Mouse (Mus musculus) fibroblast of lung, adult 2 months (primary cell): ENCODE data around the gene Rplp2.
"Not testable (repeated sequence)": the region's sequence is repeated elsewhere in the genome, so short reads cannot be mapped to it uniquely, and the experiment has no call there.

ENCODE experiments used
- DNase-seq: peaks from one replicate; pipeline ENCODE4 v3.0.0-alpha.2; 2011; ENCODE audit warnings: low read depth

Rplp2 gene

DNA sequence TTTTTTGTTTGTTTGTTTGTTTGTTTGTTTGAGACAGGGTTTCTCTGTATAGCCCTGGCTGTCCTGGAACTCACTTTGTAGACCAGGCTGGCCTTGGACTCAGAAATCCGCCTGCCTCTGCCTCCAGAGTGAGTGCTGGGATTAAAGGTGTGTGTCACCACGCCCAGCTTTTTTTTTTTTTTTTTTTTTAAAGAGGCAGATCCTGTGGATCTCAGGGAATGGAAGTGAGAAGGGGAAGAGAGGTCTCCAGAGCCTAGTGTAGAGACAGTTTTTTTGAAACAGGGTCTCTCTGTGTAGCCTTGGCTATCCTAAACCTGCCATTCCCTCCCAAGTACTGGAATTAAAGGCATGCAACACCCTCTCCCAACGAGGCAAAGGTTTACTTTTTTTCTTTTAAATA lies 796 bp upstream of the Rplp2 start:
- DNase-seq = not testable (repeated sequence)

DNA sequence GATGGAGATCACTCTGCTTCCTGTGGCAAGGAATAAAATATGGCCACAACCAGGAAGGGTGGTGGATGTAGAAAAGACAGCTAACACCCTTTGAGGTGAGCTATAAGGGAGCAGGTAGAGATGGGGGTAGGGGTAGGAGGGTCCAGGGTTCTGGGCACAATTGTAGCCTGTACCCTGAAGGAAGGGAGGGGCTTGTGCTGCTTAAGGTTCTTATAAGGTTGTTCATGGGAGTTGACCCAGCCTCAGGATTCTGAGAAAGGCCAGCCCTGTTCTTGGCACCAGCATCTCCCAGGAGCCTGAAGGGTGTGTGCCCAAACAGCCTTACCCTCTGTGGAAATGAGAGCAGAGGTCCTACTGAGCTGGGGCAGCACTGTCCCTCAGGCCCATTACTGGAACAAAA lies 4.8 kb downstream of the Rplp2 start:
- no peak for DNase-seq

DNA sequence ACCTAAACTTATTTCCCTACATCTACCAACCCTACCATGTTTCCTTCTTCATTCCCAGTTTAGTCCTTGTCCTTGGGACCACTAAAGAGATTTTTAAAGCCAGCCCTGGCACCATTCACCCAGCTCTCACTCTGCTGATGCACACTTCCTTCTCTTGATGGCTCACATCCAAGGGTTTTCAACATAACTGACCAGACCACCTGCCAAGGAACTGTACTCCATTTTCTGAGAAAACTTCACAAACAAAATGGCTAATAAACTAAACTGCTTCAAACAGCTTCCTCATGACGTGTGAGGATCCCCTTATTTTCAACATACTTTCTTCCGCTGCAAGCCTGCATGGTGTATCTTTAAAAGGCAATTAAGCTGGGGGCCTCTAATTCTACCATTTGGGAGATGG lies 6.5 kb downstream of the Rplp2 start:
- DNase-seq = no peak

DNA sequence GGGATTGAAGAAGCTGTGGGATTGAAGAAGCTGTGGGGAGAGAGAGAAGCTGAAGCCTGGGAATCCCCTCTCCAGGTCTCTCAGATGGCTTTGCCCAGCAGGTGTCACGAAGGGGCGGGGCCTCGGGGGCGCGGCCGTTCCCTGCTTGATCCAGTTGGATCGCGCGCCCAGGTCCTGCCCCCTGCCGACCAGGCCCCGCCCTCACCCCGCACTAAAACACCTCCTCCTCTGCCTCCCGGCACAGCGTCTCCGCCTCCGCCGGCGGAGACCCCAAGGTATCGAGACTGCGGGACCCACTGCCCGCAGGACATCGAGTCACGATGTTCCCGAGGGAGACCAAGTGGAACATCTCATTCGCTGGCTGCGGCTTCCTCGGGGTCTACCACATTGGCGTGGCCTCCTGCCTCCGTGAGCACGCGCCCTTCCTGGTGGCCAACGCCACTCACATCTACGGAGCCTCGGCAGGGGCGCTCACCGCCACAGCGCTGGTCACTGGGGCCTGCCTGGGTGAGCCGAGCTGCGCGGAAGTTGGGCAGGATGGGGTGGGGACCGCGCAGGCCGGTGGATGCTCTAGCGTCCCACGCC lies 7.9 kb downstream of the Rplp2 start, which contains the start of gene Pnpla2:
Gene Pnpla2, plus strand, starts transcription at position 232 of the 585 bp plus-strand sequence.
- no peak for DNase-seq

DNA sequence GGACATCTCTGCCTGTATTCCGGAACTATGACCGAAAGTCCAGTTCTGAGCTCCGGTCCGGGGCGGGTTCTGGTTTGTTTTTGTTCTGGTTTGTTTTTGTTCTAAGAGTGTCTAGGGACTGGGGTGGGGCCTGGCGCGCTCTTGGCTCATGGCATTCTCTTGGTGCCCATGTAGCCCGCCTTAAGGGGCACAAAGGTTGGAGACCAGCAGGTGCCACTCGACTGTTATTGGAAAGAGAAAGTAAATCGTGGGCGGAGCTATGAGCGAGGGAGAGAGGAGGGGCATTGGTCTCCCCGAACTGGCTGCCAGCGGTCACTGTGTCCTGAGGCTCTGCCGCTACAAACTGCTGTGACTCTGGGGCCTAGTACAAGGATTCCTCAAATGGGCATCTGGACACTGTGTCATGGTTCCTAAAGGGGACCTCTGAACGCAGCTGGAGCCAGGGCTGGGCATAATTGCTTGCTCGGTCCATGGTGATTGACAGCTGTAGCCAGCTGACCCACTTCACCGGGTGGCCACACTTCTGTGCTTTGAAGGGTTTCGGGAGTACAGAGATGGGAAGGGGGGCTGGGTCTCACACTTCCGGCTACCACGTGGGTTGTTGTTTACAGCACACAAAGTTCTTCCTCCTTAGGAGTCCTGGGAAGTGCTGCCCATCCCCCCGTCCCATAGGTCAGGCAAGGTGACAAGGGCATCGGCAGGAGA lies 8.6 kb downstream of the Rplp2 start:
- DNase-seq = no peak

DNA sequence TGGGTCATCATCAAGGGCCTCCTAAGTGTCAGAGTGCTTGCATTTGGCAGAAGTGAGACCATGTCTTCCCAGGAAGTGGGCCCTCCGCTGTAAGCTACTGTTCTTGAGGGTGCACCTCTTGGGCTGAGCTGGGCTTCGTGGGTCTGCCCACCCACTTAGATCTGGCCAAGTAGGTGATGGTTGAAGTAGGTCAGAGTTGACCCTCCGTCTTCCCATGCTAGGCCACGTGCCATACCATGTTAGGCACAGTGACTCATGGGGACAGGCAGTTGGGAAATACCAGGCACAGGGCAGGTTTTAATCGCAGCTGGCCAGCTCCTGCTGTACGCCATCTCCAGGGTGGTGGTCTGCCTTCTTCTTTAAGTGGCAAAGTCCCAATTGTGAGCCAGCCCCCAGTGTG lies 9.6 kb downstream of the Rplp2 start:
- DNase-seq = no peak

DNA sequence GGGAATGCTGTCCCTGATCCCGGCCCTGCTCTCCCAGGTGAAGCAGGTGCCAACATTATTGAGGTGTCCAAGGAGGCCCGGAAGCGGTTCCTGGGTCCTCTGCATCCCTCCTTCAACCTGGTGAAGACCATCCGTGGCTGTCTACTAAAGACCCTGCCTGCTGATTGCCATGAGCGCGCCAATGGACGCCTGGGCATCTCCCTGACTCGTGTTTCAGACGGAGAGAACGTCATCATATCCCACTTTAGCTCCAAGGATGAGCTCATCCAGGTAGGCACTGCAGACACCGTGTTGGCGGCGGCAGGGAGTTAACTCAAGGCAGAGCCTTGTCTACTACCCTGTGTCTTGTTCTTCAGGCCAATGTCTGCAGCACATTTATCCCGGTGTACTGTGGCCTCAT lies 10.1 kb downstream of the Rplp2 start:
- no peak for DNase-seq

DNA sequence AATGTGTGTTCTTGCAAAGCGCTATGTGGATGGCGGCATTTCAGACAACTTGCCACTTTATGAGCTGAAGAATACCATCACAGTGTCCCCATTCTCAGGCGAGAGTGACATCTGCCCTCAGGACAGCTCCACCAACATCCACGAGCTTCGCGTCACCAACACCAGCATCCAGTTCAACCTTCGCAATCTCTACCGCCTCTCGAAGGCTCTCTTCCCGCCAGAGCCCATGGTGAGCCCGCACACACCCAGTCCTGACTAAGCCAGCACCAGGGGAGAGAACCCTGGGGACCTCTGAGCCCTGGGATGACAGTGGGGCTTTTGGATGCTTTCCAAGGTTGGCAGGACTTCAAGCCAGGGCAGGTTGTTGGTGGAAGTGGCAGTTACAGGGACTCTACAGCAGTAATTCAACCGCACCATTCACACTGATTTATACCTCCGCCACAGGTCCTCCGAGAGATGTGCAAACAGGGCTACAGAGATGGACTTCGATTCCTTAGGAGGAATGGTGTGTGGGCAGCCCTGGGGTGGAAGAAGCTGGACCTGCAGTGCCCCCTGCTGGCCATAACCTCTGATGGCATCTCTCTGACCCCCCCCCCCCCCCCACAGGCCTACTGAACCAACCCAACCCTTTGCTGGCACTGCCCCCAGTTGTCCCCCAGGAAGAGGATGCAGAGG lies 11.0 kb downstream of the Rplp2 start:
- DNase-seq = no peak

DNA sequence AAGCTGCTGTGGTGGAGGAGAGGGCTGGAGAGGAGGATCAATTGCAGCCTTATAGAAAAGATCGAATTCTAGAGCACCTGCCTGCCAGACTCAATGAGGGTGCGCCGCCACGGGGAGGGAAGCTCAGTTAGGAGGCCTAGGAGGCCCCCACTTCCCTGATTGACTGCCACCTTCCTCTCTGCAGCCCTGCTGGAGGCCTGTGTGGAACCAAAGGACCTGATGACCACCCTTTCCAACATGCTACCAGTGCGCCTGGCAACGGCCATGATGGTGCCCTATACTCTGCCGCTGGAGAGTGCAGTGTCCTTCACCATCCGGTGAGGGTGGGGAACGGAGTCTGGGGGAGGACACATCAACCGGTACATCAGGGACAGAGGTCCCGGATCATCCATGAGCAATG lies 11.5 kb downstream of the Rplp2 start:
- DNase-seq = no peak

DNA sequence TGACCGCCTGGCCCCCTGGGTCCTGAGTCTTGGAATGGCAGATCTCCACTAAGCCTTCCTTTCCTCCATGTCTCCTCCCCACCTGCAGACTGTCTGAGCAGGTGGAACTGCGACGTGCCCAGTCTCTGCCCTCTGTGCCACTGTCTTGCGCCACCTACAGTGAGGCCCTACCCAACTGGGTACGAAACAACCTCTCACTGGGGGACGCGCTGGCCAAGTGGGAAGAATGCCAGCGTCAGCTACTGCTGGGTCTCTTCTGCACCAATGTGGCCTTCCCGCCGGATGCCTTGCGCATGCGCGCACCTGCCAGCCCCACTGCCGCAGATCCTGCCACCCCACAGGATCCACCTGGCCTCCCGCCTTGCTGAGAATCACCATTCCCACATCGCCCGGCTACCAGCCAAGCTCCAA lies 12.1 kb downstream of the Rplp2 start:
- no peak for DNase-seq

DNA sequence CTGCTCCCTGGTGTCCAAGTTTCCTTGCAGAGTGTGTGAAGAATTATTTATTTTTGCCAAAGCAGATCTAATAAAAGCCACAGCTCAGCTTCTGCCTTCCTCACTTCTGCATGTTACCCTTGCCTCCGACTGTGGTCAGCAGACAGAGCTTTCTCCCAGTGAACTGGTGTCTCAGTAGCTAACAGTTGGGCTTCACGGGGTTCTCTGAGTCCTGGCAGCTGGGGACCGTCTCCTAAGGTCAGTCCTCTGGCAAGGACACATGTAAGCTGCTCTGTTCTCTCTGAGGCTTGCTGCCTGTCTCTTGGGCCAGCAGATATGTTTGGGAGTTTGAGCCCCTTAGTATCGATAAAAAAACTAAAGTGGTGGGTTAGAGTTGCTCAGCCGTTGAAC lies 12.8 kb downstream of the Rplp2 start:
- no peak for DNase-seq

DNA sequence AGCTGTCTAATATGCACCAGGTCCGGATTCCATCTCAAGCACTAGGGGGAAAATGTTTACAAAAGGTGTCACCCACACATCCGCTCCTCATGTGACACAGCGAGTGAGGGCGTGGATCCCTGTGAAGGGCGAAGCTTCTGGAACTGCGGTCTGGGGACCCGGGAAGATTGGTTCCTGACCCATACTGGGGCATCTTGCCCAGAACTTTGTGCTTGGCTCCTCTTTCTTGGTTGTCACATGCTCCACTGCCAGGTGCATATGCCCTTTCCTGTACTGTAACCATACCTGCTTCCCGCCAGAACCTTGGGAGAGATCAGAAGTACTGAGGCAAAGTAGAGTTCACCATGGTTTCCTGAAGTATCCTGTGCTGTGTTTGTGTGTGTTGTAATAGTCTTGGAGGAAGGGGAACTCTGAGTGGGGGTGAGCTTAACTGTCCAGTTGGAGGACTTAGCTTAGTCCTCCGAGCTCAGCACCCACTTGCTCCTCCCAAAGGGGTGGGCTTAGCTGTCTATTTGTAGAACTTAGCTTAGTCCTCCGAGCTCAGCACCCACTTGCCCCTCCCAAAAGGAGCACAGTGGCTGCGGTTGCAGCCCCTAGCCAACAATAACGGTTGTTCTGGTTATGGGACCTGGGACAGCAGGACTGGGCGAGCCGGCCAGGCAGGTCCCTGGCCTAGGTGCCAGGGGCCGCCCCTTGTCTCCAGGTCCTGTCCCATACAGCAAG lies 13.4 kb downstream of the Rplp2 start, which contains the start of gene Cracr2b:
Gene Cracr2b, plus strand, starts transcription at position 704 of the 723 bp plus-strand sequence.
- no peak for DNase-seq

DNA sequence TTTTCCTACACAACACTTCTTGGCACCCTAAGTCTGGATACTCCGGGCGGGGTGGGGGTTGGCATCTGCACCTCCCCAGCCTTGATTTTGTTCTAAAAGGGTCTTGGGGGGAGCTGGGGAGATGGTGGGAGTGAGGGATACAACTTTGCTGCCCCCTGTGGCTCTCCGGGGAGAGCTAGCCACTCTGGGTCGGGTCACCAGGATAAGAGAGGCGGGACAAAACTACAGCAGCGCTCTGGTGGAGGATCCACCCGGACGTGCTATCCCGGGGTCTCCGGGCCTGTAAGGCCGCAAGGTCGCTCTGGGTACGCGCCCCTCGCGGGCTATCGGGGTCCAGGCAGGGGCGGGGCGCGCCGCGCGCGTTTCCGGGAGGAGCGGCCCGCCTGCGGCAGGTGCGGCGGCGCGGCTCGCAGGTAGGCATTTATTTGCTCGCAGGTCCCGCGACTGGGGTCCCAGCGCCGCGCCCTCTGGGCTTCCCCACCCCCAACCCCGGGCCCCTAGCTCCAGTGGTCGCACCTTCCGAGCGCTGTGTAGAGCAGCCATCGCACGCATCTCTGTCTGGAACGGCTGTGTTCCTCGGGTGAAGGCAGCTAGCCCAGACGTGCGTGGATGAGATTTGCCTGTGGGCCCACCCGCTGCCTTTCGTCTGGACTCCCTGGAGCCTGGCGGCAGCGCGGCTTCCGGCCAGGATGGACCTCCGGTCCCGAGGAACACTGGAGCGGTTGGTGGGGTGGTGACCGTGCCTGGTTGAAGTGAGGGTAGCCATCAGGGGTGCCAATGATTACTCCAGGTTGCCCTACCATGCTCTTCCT lies 14.6 kb downstream of the Rplp2 start:
- no peak for DNase-seq

DNA sequence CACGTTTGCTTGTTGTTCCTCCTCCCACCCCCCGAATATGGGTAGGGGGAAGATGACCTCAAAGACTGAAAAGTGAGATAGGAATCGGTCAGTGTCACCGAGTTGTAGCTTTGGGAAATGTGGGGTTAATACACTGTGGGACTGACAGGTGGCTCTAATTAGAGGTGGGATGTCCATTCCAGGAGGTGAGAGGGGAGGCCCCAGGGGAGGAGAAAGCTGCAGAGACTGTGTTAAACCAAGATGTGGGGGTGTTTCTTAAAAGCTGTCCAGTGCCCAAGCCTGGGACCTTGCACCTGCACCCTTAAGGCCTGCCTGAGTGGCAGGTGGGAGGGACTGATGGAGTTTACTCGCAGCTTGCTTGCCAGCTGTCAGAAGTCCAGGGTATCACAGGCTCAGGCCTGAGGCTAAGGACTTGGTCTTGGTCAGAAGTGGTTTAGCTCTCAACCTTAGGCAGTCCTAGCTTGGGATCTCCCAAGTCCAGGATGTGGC lies 15.2 kb downstream of the Rplp2 start:
- DNase-seq = no peak

DNA sequence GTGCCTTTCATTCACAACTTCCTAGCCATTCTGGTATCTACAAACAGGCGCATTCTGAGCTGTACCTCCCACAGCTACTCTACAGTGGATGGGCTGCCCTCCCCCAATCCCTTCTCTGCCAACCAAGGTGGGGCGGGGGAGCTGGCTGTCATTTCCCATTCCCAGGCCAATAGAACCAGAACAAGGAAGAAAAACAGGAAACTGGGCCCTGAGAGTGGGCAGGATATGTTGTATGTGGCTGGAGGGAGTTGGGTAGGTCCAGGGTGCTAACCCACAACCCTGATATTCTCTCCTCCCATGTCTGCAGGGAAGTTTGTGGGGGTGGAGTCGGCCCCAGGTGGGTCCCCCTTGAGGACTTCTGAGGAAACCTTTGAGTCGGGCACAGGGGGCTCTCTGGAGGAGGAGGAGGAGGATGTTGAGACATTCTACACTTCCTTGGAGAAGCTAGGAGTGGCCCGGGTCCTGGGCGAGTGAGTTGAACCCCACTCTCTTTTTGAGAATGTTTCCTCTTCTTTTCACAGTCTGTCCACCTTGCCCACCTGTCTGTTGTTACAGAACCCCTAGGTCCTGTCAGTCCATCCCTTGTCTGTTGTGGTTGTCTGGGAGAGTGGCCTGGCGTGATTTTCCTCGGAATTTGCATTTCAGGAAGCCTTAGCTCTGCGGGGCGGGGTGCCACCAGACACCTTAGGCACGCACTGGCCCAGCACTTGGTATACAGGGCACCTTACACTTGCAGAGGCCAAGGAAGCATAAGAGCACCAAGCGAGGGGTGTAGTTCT lies 16.8 kb downstream of the Rplp2 start:
- no peak for DNase-seq

DNA sequence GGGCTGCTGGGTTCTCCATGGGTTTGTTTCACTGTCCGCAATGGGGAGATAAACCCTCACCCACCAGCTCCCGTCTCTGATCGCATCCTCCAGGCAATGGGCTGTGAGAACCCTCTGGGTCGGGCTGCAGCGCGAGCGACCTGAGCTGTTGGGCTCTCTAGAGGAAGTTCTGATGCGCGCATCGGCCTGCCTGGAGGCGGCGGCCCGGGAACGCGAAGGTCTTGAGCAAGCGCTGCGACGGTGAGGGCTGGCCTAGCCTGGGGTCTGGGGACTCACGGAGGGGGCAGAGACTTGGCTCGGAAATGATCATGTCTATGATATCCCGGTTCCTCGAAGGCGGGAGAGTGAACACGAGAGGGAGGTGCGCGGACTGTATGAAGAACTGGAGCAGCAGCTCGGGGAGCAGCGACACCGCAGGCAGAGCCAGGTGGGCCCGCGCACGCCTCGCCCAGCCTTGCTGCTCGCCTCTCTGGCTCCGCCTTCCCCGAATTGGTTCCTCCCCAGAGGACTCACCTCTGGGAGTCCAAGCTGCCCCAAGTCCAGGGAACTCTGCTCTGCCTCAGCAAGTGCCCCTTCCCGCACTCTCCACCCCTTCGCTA lies 17.5 kb downstream of the Rplp2 start:
- DNase-seq = no peak

DNA sequence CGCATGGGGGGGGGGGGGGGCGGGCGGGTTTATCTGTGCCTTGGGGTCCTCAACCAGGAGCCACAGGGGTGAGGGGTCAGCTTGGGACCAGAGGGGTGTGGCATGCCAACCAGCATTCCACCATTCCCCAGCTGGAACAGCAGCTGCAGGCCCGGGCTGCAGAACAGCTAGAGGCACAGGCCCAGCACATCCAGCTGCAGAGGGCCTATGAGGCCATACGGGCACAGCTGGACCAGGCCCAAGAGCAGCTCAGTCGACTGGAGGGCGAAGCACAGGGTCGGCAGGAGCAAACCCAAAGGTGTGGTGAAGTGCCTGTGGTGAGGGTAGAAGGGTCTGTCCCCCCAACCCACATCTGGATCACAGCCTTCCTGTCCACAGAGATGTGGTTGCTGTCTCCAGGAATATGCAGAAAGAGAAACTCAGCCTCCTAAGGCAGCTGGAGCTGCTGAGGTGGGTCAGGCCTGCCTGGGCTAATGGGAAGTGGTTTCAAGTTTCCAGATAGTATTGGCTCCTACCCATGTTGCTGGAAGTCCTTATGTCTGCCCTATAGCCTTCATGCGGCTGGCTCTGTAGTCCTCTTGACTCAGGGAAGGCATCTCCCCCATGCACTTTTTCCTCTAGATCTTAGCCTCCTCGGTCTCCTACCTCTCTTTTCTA lies 18.3 kb downstream of the Rplp2 start:
- no peak for DNase-seq

DNA sequence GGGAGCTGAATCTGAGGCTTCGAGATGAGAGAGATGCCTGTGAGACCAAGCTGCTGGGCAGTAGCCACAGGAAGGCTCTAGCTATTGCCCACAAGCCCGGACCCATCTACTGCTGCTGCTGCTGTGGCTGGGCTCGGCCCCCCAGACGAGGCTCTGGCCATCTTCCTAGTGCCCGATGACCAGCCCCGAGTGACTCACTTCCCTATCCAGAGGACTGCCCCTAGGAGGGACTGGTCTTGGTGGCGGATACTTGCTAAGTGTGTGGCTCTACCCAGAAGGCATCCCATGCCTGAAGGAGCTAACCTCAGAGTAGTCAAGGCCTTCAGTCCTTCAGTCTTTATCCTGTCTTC lies 18.9 kb downstream of the Rplp2 start:
- peak; percentile 69 for DNase-seq

DNA sequence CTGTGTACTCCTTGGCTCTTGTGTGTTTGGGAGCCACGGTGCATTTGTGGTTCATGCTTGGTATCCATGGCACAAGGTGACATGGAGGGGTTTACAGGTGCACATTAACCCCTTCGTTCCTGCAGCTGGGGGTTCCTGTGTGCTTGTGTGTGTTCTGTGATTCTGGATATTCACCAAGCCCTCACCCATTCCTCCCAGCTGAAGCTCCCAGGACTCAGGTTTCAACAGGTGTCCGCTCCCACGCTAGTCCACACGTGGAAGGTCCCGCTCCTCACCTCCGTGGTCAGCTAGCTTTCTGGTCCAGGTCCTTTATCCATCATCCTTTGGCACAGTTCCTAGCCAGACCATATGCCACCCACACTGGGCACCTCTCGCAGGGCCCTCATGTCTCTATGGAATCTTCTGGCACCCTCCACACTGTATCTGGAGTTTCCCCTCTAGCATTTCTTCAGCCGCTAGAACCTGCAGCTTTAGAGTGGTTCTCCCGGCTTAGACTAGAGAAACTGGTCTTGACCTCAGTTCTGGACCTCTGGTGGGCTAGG lies 19.5 kb downstream of the Rplp2 start:
- DNase-seq = no peak
